In genomic region chr6:8390935-8391334, GRCm38 (mm10) we compare ENCODE assay signal across 19 mouse cellular contexts.
DNase-seq lines count a peak whose midpoint lies in the region; TF ChIP-seq lines count a peak whose summit lies in the region.
"Had no signal": no experiment of that assay in that cellular context is flagged by ENCODE, and none has a peak within 500 bp of the region (broad histone marks: within the 10 kb centered on the region; RNA-seq: fewer than 3 reads in every experiment).

No protein-coding gene starts in this region.

- 84% methylated on average over 2 of the region's 2 CpGs for WGBS in cerebellum, adult 2 months

- peaks cover 2% of the 10 kb centered on the region; the same call in 1 of the 2 replicates for H3K36me3 ChIP-seq in splenic B cell, adult 2 months (ENCODE audit: control insufficient read depth, insufficient read depth, low read length, poor library complexity, severe bottlenecking)
- H3K36me3 ChIP-seq: embryonic facial prominence, embryonic 13.5 days; embryonic facial prominence, embryonic 15.5 days; forebrain, embryonic 10.5 days; forebrain, embryonic 12.5 days had no signal

- TF ChIP-seq CTCF in cerebellum, adult 2 months (IDR thresholded peaks at IDR 0.05; ENCODE audit: borderline replicate concordance, insufficient read depth, low read depth, low read length), result no peak

- no peak overlapping the region for H3K27ac ChIP-seq in cerebellum, adult 2 months (ENCODE audit: insufficient read depth, low read length)
- H3K27ac ChIP-seq: embryonic facial prominence, embryonic 13.5 days; embryonic facial prominence, embryonic 15.5 days; forebrain, embryonic 10.5 days; forebrain, embryonic 12.5 days had no signal

- H3K27me3 ChIP-seq in splenic B cell, adult 2 months (ENCODE audit: control insufficient read depth, insufficient read depth, low read length, poor library complexity, severe bottlenecking), result no peaks in the 10 kb centered on the region
- H3K27me3 ChIP-seq in cerebellum, adult 2 months (ENCODE audit: control insufficient read depth, insufficient read depth, low read length), result no peaks in the 10 kb centered on the region
- H3K27me3 ChIP-seq: embryonic facial prominence, embryonic 13.5 days; embryonic facial prominence, embryonic 15.5 days; forebrain, embryonic 12.5 days had no signal

- TF ChIP-seq POLR2A in cerebellum, adult 2 months (IDR thresholded peaks at IDR 0.05; ENCODE audit: borderline replicate concordance, insufficient read depth, low read length), result no peak

- no peaks in the 10 kb centered on the region for H3K4me1 ChIP-seq in cerebellum, adult 2 months (ENCODE audit: control insufficient read depth, insufficient read depth, low read length)
- H3K4me1 ChIP-seq: embryonic facial prominence, embryonic 13.5 days; embryonic facial prominence, embryonic 15.5 days had no signal

- DNase-seq in A20 (ENCODE audit: low read depth, low spot score), result peak; percentile 12
- DNase-seq in MEL-GATA-1-ER (ENCODE audit: extremely low read depth, low read depth), result peak; percentile 43
- peak; percentile 38 for DNase-seq in splenic B cell, adult 2 months (ENCODE audit: low read depth, low spot score)
- no peak for DNase-seq in cerebellum, postnatal 4 days (ENCODE audit: low spot score in 2 of 2)
- no peak for DNase-seq in cerebellum, adult 2 months
- DNase-seq: adrenal gland, adult 2 months; adrenal gland, postnatal 10 days; adrenal gland, postnatal 25 days; cerebellum, adult 11 months; cerebellum, adult 18-20 months; cerebellum, adult 9-10 months; cerebellum, postnatal 10 days; cerebellum, postnatal 25 days; embryo, embryonic 11 days had no signal

- no peak overlapping the region for H3K4me3 ChIP-seq in cerebellum, adult 2 months (replicated peaks; ENCODE audit: insufficient read depth, low read depth, low read length)
- H3K4me3 ChIP-seq: embryonic facial prominence, embryonic 13.5 days; embryonic facial prominence, embryonic 15.5 days; erythroblast, embryonic 14.5 days; forebrain, embryonic 10.5 days; forebrain, embryonic 12.5 days had no signal

Comparison
In these comparisons a context has a peak if more than half of its experiments do, and no peak if none do; other contexts are left out.
1. DNase-seq: peak in A20 (single experiment), MEL-GATA-1-ER (single experiment) and splenic B cell, adult 2 months (single experiment); none in cerebellum, postnatal 4 days (0 of 2) and cerebellum, adult 2 months (0 of 2).